Mouse (Mus musculus): ENCODE results near the gene Rfx2. TPM values are rescaled to one million over a fixed set of nuclear protein-coding genes. Genes with fewer than 3 reads are reported as not detected.

The Rfx2 gene
- 10.1 and 10.7 TPM in 2 replicates for polyA plus RNA-seq (2015; fragmentation: Nextera tagmentation; extraction: Ambion mirVana)

GRCm38 (mm10) chr17:56830411-56831110 lies at the start of gene Rfx2:
Rfx2 (minus strand) TSS chr17:56831013.
- H3K9ac ChIP-seq, result peak within 1 kb of the TSS; percentile 91
- ATAC-seq (ENCODE audit: low read depth) (peak; percentile 3), DNase-seq (no peak)
- peak within 1 kb of the TSS; percentile 88 for H3K4me3 ChIP-seq (replicated peaks)
- peak within 1 kb of the TSS; percentile 95 for H3K27ac ChIP-seq
- no peaks in the 10 kb centered on the region for H3K9me3 ChIP-seq (replicated peaks)
- H3K36me3 ChIP-seq, result no peaks in the 10 kb centered on the region
- peak within 1 kb of the TSS; percentile 91 for H3K4me2 ChIP-seq
- H3K4me1 ChIP-seq (replicated peaks), result peaks cover 58% of the 10 kb centered on the region
- WGBS (ENCODE audit: insufficient replicate concordance), result 2% methylated on average over 23 of the region's 62 CpGs
- 0 out of 2 replicates have a peak, but pooled peaks cover 8% of the 10 kb centered on the region for H3K27me3 ChIP-seq

DNA sequence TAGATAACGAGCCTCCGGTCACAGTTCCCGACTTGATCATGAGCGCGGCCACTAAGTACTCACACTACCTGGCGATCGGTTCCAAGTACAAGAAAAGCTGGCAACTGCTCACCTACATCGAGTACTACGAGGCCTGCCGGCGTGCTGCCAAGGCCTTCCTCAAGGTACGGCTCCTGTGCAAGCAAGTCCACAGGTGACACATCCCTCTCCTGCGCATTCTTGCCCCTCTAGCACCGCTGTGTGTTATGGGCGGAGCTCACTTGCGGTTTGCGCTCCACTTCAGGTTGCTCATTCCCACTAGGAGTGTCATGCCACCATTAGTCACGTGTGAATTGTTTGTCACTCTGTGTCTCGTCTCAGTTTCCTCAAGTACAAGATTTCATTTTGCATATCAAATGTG lies 46.6 kb upstream of the Rfx2 start:
- no peak overlapping the region for H3K4me3 ChIP-seq (replicated peaks)
- H3K36me3 ChIP-seq, result no peaks in the 10 kb centered on the region
- DNase-seq, result no peak
- WGBS (ENCODE audit: insufficient replicate concordance), result 80% methylated on average over 19 of the region's 19 CpGs
- no peak overlapping the region for H3K27ac ChIP-seq
- H3K27me3 ChIP-seq, result no peaks in the 10 kb centered on the region
- no peak overlapping the region for H3K9ac ChIP-seq
- ATAC-seq (ENCODE audit: low read depth), result no peak
- no peaks in the 10 kb centered on the region for H3K9me3 ChIP-seq (replicated peaks)
- no peaks in the 10 kb centered on the region for H3K4me1 ChIP-seq (replicated peaks)
- no peak overlapping the region for H3K4me2 ChIP-seq

- Histone ChIP-seq H3K27me3 (no peaks in the 10 kb centered on the region), H3K9ac (no peak overlapping the region), H3K9me3 (replicated peaks) (no peaks in the 10 kb centered on the region), H3K4me2 (no peak overlapping the region), H3K36me3 (no peaks in the 10 kb centered on the region), H3K27ac (no peak overlapping the region), H3K4me3 (replicated peaks) (no peak overlapping the region), H3K4me1 (replicated peaks) (no peaks in the 10 kb centered on the region)
- WGBS (ENCODE audit: insufficient replicate concordance), result 52% methylated on average over 8 of the region's 8 CpGs
- DNase-seq (no peak), ATAC-seq (ENCODE audit: low read depth) (no peak)
Observed at GRCm38 (mm10) chr17:56876981-56877380, 46.2 kb upstream of the Rfx2 start.

GRCm38 (mm10) chr17:56876465-56876864 lies 45.7 kb upstream of the Rfx2 start:
- no peaks in the 10 kb centered on the region for H3K27me3 ChIP-seq
- no peak overlapping the region for H3K4me3 ChIP-seq (replicated peaks)
- 68% methylated on average over 3 of the region's 3 CpGs for WGBS (ENCODE audit: insufficient replicate concordance)
- no peak overlapping the region for H3K4me2 ChIP-seq
- no peaks in the 10 kb centered on the region for H3K36me3 ChIP-seq
- no peak overlapping the region for H3K9ac ChIP-seq
- no peak overlapping the region for H3K27ac ChIP-seq
- ATAC-seq (ENCODE audit: low read depth) (no peak), DNase-seq (no peak)
- H3K9me3 ChIP-seq (replicated peaks), result no peaks in the 10 kb centered on the region
- no peaks in the 10 kb centered on the region for H3K4me1 ChIP-seq (replicated peaks)

- Histone ChIP-seq H3K4me3 (replicated peaks) (no peak within 1 kb of the TSS), H3K9ac (no peak within 1 kb of the TSS; the same call in 1 of the 2 replicates), H3K27me3 (no peaks in the 10 kb centered on the region), H3K4me2 (no peak within 1 kb of the TSS), H3K4me1 (replicated peaks) (peaks cover 7% of the 10 kb centered on the region), H3K9me3 (replicated peaks) (no peaks in the 10 kb centered on the region), H3K36me3 (no peaks in the 10 kb centered on the region), H3K27ac (no peak within 1 kb of the TSS)
- ATAC-seq (ENCODE audit: low read depth) (no peak), DNase-seq (no peak)
- 51% methylated on average over 12 of the region's 12 CpGs for WGBS (ENCODE audit: insufficient replicate concordance)
Observed at GRCm38 (mm10) chr17:56874936-56875651, 44.3 kb upstream of the Rfx2 start, which contains the start of gene 1700061G19Rik. 1700061G19Rik (plus strand) TSS chr17:56875477.

- no peak for ATAC-seq (ENCODE audit: low read depth)
Observed at GRCm38 (mm10) chr17:56874237-56874636, 43.4 kb upstream of the Rfx2 start, which contains the start of gene Acsbg2. Acsbg2 (minus strand) TSS chr17:56874447.

DNA sequence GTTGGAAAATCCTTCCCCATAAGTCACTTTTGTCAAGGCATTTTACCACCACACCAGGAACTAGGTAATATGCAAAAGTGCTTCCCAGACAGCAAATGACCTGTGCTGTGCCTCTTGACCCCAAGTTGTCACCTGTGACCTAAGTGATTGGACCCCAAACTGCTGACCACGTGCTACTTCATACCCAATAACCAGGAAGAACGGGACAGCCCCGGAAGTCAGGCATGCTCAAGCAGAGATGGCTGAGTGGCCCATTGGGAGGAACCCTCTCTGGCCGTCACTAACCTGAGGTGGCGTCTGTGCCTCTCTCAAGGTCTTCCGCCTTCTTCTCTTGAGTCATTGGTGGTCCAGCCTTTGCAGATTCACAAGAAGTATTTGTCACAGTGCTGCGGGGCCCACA lies 41.7 kb upstream of the Rfx2 start:
- DNase-seq, result no peak
- H3K4me2 ChIP-seq, result no peak overlapping the region
- no peak overlapping the region for H3K9ac ChIP-seq
- H3K27me3 ChIP-seq, result no peaks in the 10 kb centered on the region
- no peak overlapping the region for H3K27ac ChIP-seq
- H3K4me1 ChIP-seq (replicated peaks), result peaks cover 10% of the 10 kb centered on the region
- ATAC-seq (ENCODE audit: low read depth), result no peak
- WGBS (ENCODE audit: insufficient replicate concordance), result 59% methylated on average over 7 of the region's 7 CpGs
- no peak overlapping the region for H3K4me3 ChIP-seq (replicated peaks)
- no peaks in the 10 kb centered on the region for H3K36me3 ChIP-seq
- no peaks in the 10 kb centered on the region for H3K9me3 ChIP-seq (replicated peaks)

More at GRCm38 (mm10) chr17:56874237-56874636, 43.4 kb upstream of the Rfx2 start, which contains the start of gene Acsbg2:
- Histone ChIP-seq H3K36me3 (no peaks in the 10 kb centered on the region), H3K27me3 (no peaks in the 10 kb centered on the region), H3K9me3 (replicated peaks) (no peaks in the 10 kb centered on the region), H3K4me3 (replicated peaks) (no peak within 1 kb of the TSS), H3K27ac (no peak within 1 kb of the TSS), H3K4me2 (no peak within 1 kb of the TSS), H3K9ac (no peak within 1 kb of the TSS), H3K4me1 (replicated peaks) (peaks cover 10% of the 10 kb centered on the region)
- DNase-seq, result no peak
- WGBS (ENCODE audit: insufficient replicate concordance), result 74% methylated on average over 2 of the region's 2 CpGs

- ATAC-seq (ENCODE audit: low read depth), result no peak
- 73% methylated on average over 8 of the region's 8 CpGs for WGBS (ENCODE audit: insufficient replicate concordance)
Observed at GRCm38 (mm10) chr17:56871767-56872166, 41.0 kb upstream of the Rfx2 start.

DNA sequence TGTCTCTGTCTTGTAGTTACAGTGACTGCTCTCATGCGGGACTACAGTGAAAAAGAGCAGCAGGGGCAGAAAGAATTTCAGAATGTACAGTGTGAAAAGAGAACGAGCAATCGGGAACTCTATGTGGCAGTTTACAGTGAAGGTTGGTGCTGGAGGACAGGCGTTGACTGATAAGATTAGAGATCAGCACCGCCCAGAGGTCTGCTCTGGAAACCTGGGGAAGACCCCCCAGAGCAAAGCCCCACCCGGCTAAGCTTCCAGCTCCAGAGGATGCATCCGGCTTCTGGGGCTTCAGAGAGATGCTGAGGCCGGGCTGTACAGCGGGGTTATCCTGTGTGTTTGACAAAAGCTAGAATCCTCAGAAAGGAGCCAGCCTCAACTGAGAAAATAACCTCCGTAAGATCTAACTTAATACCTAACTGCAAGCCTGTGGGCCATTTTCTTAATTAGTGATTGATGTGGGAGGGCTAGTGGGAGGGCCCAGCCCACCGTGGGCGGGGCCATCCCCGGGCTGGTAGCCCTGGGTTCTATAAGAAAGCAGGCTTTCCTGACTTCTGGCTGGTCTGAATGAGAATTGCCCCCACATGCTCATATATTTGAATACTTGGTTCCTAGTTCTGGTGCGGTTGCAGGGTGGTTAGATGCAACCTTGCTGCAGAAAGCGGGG lies 39.6 kb upstream of the Rfx2 start:
- Histone ChIP-seq H3K4me2 (no peak overlapping the region), H3K4me1 (replicated peaks) (peaks cover 10% of the 10 kb centered on the region), H3K4me3 (replicated peaks) (no peak overlapping the region), H3K9me3 (replicated peaks) (peaks cover 5% of the 10 kb centered on the region; the same call in 1 of the 2 replicates), H3K9ac (no peak overlapping the region), H3K27me3 (no peaks in the 10 kb centered on the region), H3K36me3 (no peaks in the 10 kb centered on the region), H3K27ac (no peak overlapping the region)
- DNase-seq (no peak), ATAC-seq (ENCODE audit: low read depth) (no peak)
- 41% methylated on average over 15 of the region's 15 CpGs for WGBS (ENCODE audit: insufficient replicate concordance)

More at GRCm38 (mm10) chr17:56871767-56872166, 41.0 kb upstream of the Rfx2 start:
- no peak for DNase-seq
- peaks cover 10% of the 10 kb centered on the region for H3K4me1 ChIP-seq (replicated peaks)
- H3K36me3 ChIP-seq, result no peaks in the 10 kb centered on the region
- no peaks in the 10 kb centered on the region for H3K27me3 ChIP-seq
- no peak overlapping the region for H3K4me2 ChIP-seq
- H3K9me3 ChIP-seq (replicated peaks), result peaks cover 4% of the 10 kb centered on the region; the same call in 1 of the 2 replicates
- no peak overlapping the region for H3K4me3 ChIP-seq (replicated peaks)
- H3K9ac ChIP-seq, result no peak overlapping the region
- no peak overlapping the region for H3K27ac ChIP-seq

GRCm38 (mm10) chr17:56869481-56869977 lies 38.7 kb upstream of the Rfx2 start:
- Histone ChIP-seq H3K4me1 (replicated peaks) (peaks cover 10% of the 10 kb centered on the region), H3K27ac (no peak overlapping the region), H3K9ac (no peak overlapping the region), H3K36me3 (no peaks in the 10 kb centered on the region), H3K4me3 (replicated peaks) (no peak overlapping the region), H3K9me3 (replicated peaks) (peaks cover 5% of the 10 kb centered on the region; the same call in 1 of the 2 replicates), H3K27me3 (no peaks in the 10 kb centered on the region), H3K4me2 (no peak overlapping the region)
- WGBS (ENCODE audit: insufficient replicate concordance), result 79% methylated on average over 9 of the region's 9 CpGs
- ATAC-seq (ENCODE audit: low read depth), result no peak
- DNase-seq, result no peak

DNA sequence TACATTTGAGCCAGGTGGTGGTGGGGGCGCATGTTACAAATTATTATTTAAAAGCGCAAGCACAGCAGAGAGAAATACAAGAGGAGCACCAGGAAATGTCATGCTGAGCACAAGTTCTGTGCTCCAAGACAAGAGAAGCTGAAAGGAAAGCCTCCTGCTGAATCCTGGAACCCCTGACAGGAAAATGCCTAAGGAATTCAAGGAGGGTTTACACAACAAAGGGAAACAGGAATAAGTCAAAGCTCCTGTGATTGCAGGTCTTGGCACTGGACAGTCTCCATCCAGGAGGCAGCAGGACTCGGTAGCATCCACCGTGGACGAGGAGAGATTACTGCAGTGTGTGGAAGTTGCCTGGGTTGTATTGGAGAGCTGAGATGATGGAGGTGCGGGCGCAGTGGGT lies 35.3 kb upstream of the Rfx2 start:
- peaks cover 5% of the 10 kb centered on the region; the same call in 1 of the 2 replicates for H3K9me3 ChIP-seq (replicated peaks)
- no peak overlapping the region for H3K9ac ChIP-seq
- no peak for DNase-seq
- H3K4me1 ChIP-seq (replicated peaks), result peaks cover 19% of the 10 kb centered on the region
- no peak overlapping the region for H3K4me2 ChIP-seq
- no peaks in the 10 kb centered on the region for H3K27me3 ChIP-seq
- H3K27ac ChIP-seq, result no peak overlapping the region
- H3K36me3 ChIP-seq, result no peaks in the 10 kb centered on the region
- 75% methylated on average over 7 of the region's 7 CpGs for WGBS (ENCODE audit: insufficient replicate concordance)
- H3K4me3 ChIP-seq (replicated peaks), result no peak overlapping the region
- ATAC-seq (ENCODE audit: low read depth), result no peak

Measured in liver, embryonic 13.5 days (tissue).